Mouse (Mus musculus) kidney, adult 9 months (tissue): ENCODE data around the gene Dgkg.
A peak's percentile ranks its signal among the peaks of the same experiment; 100 is the strongest.

Experiments
- DNase-seq: peaks from one replicate; pipeline ENCODE4 v3.0.0; 2022

Dgkg gene

GRCm38 (mm10) chr16:22589619-22590018 lies 67.4 kb downstream of the Dgkg start:
- DNase-seq = no peak

- DNase-seq = no peak
Measured at GRCm38 (mm10) chr16:22586151-22586836, 70.7 kb downstream of the Dgkg start.

GRCm38 (mm10) chr16:22585523-22585922 lies 71.5 kb downstream of the Dgkg start:
- DNase-seq = no peak

- DNase-seq = peak; percentile 76
Measured at GRCm38 (mm10) chr16:22583401-22583800, 73.6 kb downstream of the Dgkg start.

- peak; percentile 28 for DNase-seq
Measured at GRCm38 (mm10) chr16:22582173-22582929, 74.7 kb downstream of the Dgkg start.

GRCm38 (mm10) chr16:22580103-22580502 lies 76.9 kb downstream of the Dgkg start:
- DNase-seq = no peak

- DNase-seq = no peak
Measured at GRCm38 (mm10) chr16:22578883-22579282, 78.1 kb downstream of the Dgkg start.

- DNase-seq = no peak
Measured at GRCm38 (mm10) chr16:22577656-22578055, 79.4 kb downstream of the Dgkg start.

- no peak for DNase-seq
Measured at GRCm38 (mm10) chr16:22574164-22574563, 82.9 kb downstream of the Dgkg start.

- peak; percentile 24 for DNase-seq
Measured at GRCm38 (mm10) chr16:22572641-22573341, 84.2 kb downstream of the Dgkg start.

GRCm38 (mm10) chr16:22564907-22565272 lies 92.1 kb downstream of the Dgkg start:
- DNase-seq = no peak

- peak; percentile 80 for DNase-seq
Measured at GRCm38 (mm10) chr16:22564259-22564906, 92.6 kb downstream of the Dgkg start.

- no peak for DNase-seq
Measured at GRCm38 (mm10) chr16:22563594-22563993, 93.4 kb downstream of the Dgkg start.

- DNase-seq = peak; percentile 39
Measured at GRCm38 (mm10) chr16:22554996-22555395, 102.0 kb downstream of the Dgkg start.

- no peak for DNase-seq
Measured at GRCm38 (mm10) chr16:22552351-22552750, 104.7 kb downstream of the Dgkg start.

GRCm38 (mm10) chr16:22551231-22552000 lies 105.6 kb downstream of the Dgkg start:
- DNase-seq = peak; percentile 89

- DNase-seq = no peak
Measured at GRCm38 (mm10) chr16:22549346-22549745, 107.7 kb downstream of the Dgkg start.

GRCm38 (mm10) chr16:22548167-22549080 lies 108.6 kb downstream of the Dgkg start:
- DNase-seq = peak; percentile 90

GRCm38 (mm10) chr16:22547741-22548140 lies 109.3 kb downstream of the Dgkg start:
- no peak for DNase-seq

GRCm38 (mm10) chr16:22545799-22546198 lies 111.2 kb downstream of the Dgkg start:
- no peak for DNase-seq

GRCm38 (mm10) chr16:22545016-22545561 lies 111.9 kb downstream of the Dgkg start:
- DNase-seq = peak; percentile 35
